Mouse (Mus musculus) R1 (cell line): Measurements from ENCODE around the gene Eprs.
A peak's percentile ranks its signal among the peaks of the same experiment; 100 is the strongest.

Source experiments
- DNase-seq: peaks from one replicate; pipeline ENCODE4 v3.0.0-alpha.2; 2018; ENCODE audit warnings: low read depth, low spot score

Eprs gene

GRCm38 (mm10) chr1:185358211-185358610 lies 4.6 kb upstream of the Eprs start:
- DNase-seq = no peak

- DNase-seq = peak; percentile 87
Observed at GRCm38 (mm10) chr1:185363526-185364182, 810 bp downstream of the Eprs start.

- no peak for DNase-seq
Observed at GRCm38 (mm10) chr1:185364183-185364540, 1.3 kb downstream of the Eprs start.

GRCm38 (mm10) chr1:185367383-185367782 lies 4.5 kb downstream of the Eprs start:
- DNase-seq = no peak

- DNase-seq = no peak
Observed at GRCm38 (mm10) chr1:185369979-185370378, 7.1 kb downstream of the Eprs start.

- no peak for DNase-seq
Observed at GRCm38 (mm10) chr1:185376390-185376789, 13.5 kb downstream of the Eprs start.

- no peak for DNase-seq
Observed at GRCm38 (mm10) chr1:185377429-185377828, 14.6 kb downstream of the Eprs start.

GRCm38 (mm10) chr1:185401615-185402014 lies 38.8 kb downstream of the Eprs start:
- DNase-seq = no peak

- DNase-seq = peak; percentile 41
Observed at GRCm38 (mm10) chr1:185404021-185404420, 41.2 kb downstream of the Eprs start.

GRCm38 (mm10) chr1:185405921-185406320 lies 43.1 kb downstream of the Eprs start:
- DNase-seq = no peak

- DNase-seq = peak; percentile 23
Observed at GRCm38 (mm10) chr1:185409831-185410230, 47.0 kb downstream of the Eprs start.

- no peak for DNase-seq
Observed at GRCm38 (mm10) chr1:185418011-185418410, 55.2 kb downstream of the Eprs start.

GRCm38 (mm10) chr1:185419805-185420204 lies 57.0 kb downstream of the Eprs start:
- DNase-seq = no peak

- no peak for DNase-seq
Observed at GRCm38 (mm10) chr1:185420776-185421175, 57.9 kb downstream of the Eprs start.

- no peak for DNase-seq
Observed at GRCm38 (mm10) chr1:185426583-185426982, 63.7 kb downstream of the Eprs start.

- DNase-seq = no peak
Observed at GRCm38 (mm10) chr1:185430488-185430887, 67.6 kb downstream of the Eprs start.

GRCm38 (mm10) chr1:185431245-185431997 lies 68.6 kb downstream of the Eprs start:
- DNase-seq = no peak

- DNase-seq = no peak
Observed at GRCm38 (mm10) chr1:185431998-185432317, 69.1 kb downstream of the Eprs start.

- DNase-seq = no peak
Observed at GRCm38 (mm10) chr1:185433112-185433511, 70.3 kb downstream of the Eprs start.

- no peak for DNase-seq
Observed at GRCm38 (mm10) chr1:185438841-185439580, 76.2 kb downstream of the Eprs start.

GRCm38 (mm10) chr1:185441703-185442472 lies 79.0 kb downstream of the Eprs start:
- DNase-seq = no peak

- no peak for DNase-seq
Observed at GRCm38 (mm10) chr1:185448936-185449335, 86.1 kb downstream of the Eprs start.
